Mouse (Mus musculus) adrenal gland, adult 8-10 months (tissue): ENCODE measurements at regions not wholly inside any gene's neighbourhood (a gene's known extent, or its start where the extent isn't known, plus 50 kb on each side); places are given as distances from the start of the nearest gene placed in this dataset.

Experiments used
- DNase-seq: peaks from one replicate; pipeline ENCODE4 v3.0.0; 2022

DNA sequence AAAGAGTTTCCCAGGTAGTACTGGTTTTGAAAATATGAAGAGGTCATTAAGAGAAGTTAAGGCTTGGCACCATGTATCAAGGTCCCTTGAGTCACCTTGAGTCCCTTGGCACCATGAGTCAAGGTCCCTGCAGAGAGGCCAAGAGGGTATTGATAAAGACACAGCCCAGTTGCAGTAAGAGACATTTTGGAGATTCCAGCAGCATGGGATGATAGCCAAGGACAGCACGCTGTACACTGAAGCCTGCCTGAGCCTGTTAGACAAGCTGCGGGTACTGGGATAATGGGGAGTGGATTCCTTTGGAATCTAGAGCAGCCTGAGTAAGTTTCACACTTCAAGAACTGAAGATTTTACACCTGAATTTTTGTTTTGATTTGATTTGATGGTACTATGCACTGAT lies 468.4 kb downstream of the Htr1a start:
- DNase-seq, result peak; percentile 1

DNA sequence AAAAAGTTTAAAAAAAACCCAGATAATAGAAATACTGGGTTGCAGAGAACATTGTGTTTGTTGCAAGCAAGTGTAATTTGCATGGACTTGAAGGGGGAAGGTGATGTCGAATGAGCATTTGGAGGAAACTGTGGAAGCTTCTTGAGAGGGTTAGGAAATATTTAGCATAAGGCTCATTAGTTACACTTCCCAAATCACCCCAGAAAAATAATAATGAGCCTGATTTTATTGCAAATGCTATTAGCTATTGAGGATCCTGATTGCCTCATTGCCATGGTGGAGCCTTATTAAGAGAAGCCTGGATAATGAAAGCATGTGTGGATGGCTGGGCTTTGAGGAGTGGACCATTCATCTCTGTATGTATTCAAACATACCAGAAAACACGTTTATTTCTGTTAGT lies 473.3 kb downstream of the Htr1a start:
- no peak for DNase-seq

DNA sequence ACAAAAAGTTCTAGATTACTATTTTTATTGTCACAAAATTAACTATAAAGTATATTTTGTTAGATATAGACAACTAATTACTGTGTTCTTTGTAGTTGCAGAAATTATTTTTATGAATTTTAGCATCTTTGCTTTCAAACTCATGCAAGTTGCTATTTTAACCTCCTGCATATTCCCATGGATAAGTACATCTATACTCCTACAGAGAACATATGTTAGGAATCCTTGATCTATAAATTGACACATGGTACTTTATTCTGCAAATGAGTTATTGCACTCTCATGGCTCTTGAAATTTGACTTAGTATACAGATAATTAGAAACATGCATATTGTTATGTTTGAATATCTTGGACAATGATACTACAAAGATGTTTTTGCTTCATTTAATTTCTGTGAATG lies 478.2 kb downstream of the Htr1a start:
- no peak for DNase-seq

DNA sequence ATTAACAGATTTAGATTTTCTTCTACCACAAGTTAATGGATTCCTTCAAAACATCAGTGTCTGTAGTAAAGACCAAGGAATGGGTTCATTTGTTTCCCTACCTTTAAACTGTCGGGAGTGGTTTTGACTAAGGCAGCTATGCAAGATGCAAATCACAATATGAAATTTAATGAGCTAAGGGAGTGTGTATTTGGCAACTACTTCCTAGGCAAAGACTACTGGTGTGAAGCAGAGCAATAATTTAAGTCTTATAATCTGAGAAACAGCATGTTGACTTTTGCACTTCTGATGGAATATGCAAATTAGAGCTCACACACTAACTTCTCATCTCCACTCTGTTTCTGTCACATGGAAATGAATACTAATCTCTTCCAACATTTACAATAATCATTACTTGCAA lies 494.3 kb downstream of the Htr1a start:
- no peak for DNase-seq
